Mouse (Mus musculus) hindbrain, embryonic 14.5 days (tissue): ENCODE data around the gene Tdpoz4. TPM values are rescaled to one million over a fixed set of nuclear protein-coding genes. Genes with fewer than 3 reads are reported as not detected.
"Not testable (repeated sequence)": the region's sequence is repeated elsewhere in the genome, so short reads cannot be mapped to it uniquely, and the experiment has no call there.

Experiments
- ATAC-seq: fragments of 200-750 bp; cut with Nextera tagmentation; 2 replicates; pipeline ENCODE4 v1.8.0; 2017; ENCODE audit warnings: moderate number of reproducible peaks, mild to moderate bottlenecking, moderate TSS enrichment, moderate library complexity; ENCODE audit not compliant: low FRiP score
- DNase-seq: peaks from one replicate; pipeline ENCODE4 v3.0.0-alpha.2; 2015; ENCODE audit warnings: low spot score
- H3K27ac ChIP-seq: fragments of 300-500 bp; sonication (generic); 2 replicates; pipeline ENCODE4 v1.5.1; 2014; ENCODE audit warnings: mild to moderate bottlenecking, moderate library complexity
- H3K27me3 ChIP-seq: fragments of 300-500 bp; sonication (generic); 2 replicates; pipeline ENCODE4 v1.6.1; 2014; ENCODE audit warnings: mild to moderate bottlenecking, low read length, mixed read lengths; ENCODE audit not compliant: control insufficient read depth, insufficient read depth
- H3K36me3 ChIP-seq: fragments of 300-500 bp; sonication (generic); replicated peaks from 2 replicates; pipeline ENCODE4 v1.6.1; 2014; ENCODE audit not compliant: control insufficient read depth, insufficient read depth
- H3K4me1 ChIP-seq: fragments of 300-500 bp; sonication (generic); replicated peaks from 2 replicates; pipeline ENCODE4 v1.6.1; 2014; ENCODE audit warnings: antibody characterized with exemption, low read length, mixed read lengths; ENCODE audit not compliant: control insufficient read depth, insufficient read depth
- H3K4me2 ChIP-seq: fragments of 300-500 bp; sonication (generic); replicated peaks from 2 replicates; pipeline ENCODE4 v1.6.1; 2014; ENCODE audit warnings: mild to moderate bottlenecking, moderate library complexity
- H3K4me3 ChIP-seq: fragments of 300-500 bp; sonication (generic); replicated peaks from 2 replicates; pipeline ENCODE4 v1.5.1; 2014; ENCODE audit warnings: mild to moderate bottlenecking, low read length
- H3K9ac ChIP-seq: fragments of 300-500 bp; sonication (generic); 2 replicates; pipeline ENCODE4 v1.6.1; 2014
- H3K9me3 ChIP-seq: fragments of 300-500 bp; sonication (generic); 2 replicates; pipeline ENCODE4 v1.6.1; 2016; ENCODE audit warnings: low read length; ENCODE audit not compliant: control insufficient read depth
- WGBS: fragments of 180-500 bp; shearing (Covaris S2); extraction: QIAGEN DNeasy Blood & Tissue Kit; methylation state at CpG from one replicate; pipeline ENCODE4 v1.1.7; 2014; 5-methylcytosine and 5-hydroxymethylcytosine counted together
- polyA plus RNA-seq: library from polyadenylated mRNA; unstranded; fragments of >200 nt; fragmentation: Nextera tagmentation; extraction: Ambion mirVana; gene quantifications from 2 replicates; pipeline ENCODE4 v1.2.1, GENCODE M21; 2014

The Tdpoz4 gene
- polyA plus RNA-seq, result not detected in 2 replicates

DNA sequence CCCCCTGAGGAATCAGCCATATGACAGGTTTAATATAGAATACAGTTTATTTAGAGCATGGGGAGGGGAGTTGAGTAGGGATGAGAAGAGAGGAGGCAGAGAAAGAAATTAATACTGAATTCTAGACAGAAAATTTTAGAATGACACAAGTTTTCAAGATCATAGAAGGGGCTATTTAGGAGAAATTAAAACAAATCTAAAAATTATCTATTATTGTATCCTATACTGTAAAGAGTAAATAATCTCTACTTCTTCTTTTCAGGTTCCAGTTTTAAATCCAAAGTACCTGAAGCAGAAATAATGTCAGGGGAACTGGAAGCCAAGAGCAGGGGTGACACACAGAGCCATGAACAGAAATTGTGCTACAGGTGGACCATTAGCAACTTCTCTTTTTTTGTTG lies at the start of gene Tdpoz4:
Gene Tdpoz4, plus strand, starts transcription at position 301 of the 400 bp plus-strand sequence.
- H3K9ac ChIP-seq, H3K27me3 ChIP-seq, H3K27ac ChIP-seq, H3K9me3 ChIP-seq, H3K4me1 ChIP-seq, H3K4me3 ChIP-seq, DNase-seq, H3K36me3 ChIP-seq, ATAC-seq, H3K4me2 ChIP-seq: not testable (repeated sequence)

DNA sequence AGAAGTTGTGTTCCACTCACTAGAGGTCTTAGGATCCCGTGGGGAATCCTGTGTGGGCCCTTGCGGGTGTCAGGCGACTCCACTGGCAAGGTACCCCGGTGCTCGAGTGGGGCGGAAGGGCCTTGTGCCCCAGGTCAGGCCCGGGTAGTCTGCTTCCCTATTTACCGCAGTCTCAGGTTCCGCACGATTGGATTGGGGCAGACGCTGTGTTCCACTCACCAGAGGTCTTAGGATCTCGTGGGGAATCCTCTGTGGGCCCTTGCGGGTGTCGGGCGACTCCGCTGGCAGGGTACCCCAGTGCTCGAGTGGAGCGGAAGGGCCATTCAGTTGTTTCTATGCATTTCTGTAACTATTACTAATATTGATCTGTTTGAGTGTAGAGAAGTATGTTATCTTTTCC lies 42.2 kb upstream of the Tdpoz4 start:
- WGBS, result 96% methylated on average over 18 of the region's 18 CpGs
- not testable (repeated sequence) for H3K9me3 ChIP-seq, DNase-seq, ATAC-seq, H3K36me3 ChIP-seq, H3K9ac ChIP-seq, H3K4me2 ChIP-seq, H3K4me3 ChIP-seq, H3K27me3 ChIP-seq, H3K4me1 ChIP-seq, H3K27ac ChIP-seq

DNA sequence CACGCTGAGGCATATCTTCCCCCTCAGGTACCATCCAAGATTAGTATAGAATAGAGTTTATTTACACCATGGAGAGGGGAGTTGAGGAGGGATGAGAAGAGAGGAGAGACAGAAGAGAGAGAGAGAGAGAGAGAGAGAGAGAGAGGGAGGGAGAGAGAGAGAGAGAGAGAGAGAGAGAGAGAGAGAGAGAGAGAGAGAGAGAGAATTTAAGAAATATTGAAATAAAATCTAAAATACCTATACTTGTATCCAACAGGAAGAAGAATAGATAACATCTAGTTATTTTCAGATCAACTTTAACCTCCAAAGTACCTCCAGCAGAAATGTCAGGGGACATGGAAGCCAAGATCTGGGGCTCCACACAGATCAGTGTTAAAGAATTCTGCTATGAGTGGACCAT lies 23.5 kb upstream of the Tdpoz4 start, which contains the start of gene Gm5773:
Gene Gm5773, plus strand, starts transcription at position 301 of the 400 bp plus-strand sequence.
- not testable (repeated sequence) for ATAC-seq, H3K27ac ChIP-seq, DNase-seq, H3K4me1 ChIP-seq, H3K9me3 ChIP-seq, H3K4me3 ChIP-seq, H3K27me3 ChIP-seq, H3K9ac ChIP-seq, H3K4me2 ChIP-seq, H3K36me3 ChIP-seq
- 88% methylated on average over 1 of the region's 1 CpGs for WGBS

DNA sequence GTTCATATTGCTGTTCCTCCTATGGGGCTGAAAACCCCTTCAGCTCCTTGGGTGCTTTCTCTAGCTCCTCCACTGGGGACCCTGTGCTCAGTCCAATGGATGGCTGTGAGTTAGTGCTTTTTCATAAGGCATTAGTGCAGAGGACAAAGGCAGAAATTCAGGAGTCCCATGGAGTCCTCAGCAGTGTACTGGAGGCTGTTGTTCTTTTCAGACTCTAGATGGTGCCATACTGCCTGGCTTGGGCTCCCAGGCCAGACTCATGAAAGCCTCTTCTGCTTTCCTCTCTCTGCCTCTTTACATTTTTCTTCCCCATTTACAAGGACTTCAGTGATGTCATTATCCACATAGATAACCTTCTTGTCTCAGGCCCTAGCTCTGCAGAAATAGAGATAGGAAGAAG lies 17.1 kb downstream of the Tdpoz4 start:
- H3K9me3 ChIP-seq, H3K27me3 ChIP-seq, ATAC-seq, H3K4me2 ChIP-seq, H3K4me3 ChIP-seq, H3K4me1 ChIP-seq, H3K36me3 ChIP-seq, H3K9ac ChIP-seq, H3K27ac ChIP-seq, DNase-seq: not testable (repeated sequence)

DNA sequence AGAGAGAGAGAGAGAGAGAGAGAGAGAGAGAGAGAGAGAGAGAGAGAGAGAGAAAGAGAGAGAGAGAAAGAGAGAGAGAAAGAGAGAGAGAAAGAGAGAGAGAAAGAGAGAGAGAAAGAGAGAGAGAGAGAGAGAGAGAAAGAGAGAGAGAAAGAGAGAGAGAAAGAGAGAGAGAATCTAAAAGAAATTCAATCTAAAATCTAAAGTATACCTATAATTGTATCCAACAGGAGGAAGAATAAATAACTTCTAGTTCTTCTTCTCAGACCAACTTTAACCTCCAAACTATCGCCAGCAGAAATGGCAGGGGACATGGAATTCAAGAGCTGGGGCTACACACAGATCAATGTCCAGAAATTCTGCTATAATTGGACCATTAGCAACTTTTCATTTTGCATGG lies 29.5 kb downstream of the Tdpoz4 start, which contains the start of gene Tdpoz3:
Gene Tdpoz3, plus strand, starts transcription at position 301 of the 400 bp plus-strand sequence.
- H3K27me3 ChIP-seq, H3K4me3 ChIP-seq, H3K9me3 ChIP-seq, H3K4me1 ChIP-seq, ATAC-seq, DNase-seq, H3K36me3 ChIP-seq, H3K27ac ChIP-seq, H3K9ac ChIP-seq, H3K4me2 ChIP-seq: not testable (repeated sequence)
- WGBS, result 92% methylated on average over 1 of the region's 1 CpGs

Other genes with a start within 250 kb of the Tdpoz4 start
- 172 and 201 TPM in 2 replicates for gene S100a10, start 241.3 kb upstream of the Tdpoz4 start, polyA plus RNA-seq
- not detected in 2 replicates for gene Tdpoz2, start 143.7 kb upstream of the Tdpoz4 start, polyA plus RNA-seq
- not detected in 2 replicates for gene Tdpoz1, start 120.1 kb upstream of the Tdpoz4 start, polyA plus RNA-seq
- gene Gm37596, start 103.3 kb upstream of the Tdpoz4 start, polyA plus RNA-seq, result not detected in 2 replicates
- not detected in 2 replicates for gene Gm5773, start 23.4 kb upstream of the Tdpoz4 start, polyA plus RNA-seq
- not detected in 2 replicates for gene Tdpoz3, start 29.6 kb downstream of the Tdpoz4 start, polyA plus RNA-seq
- gene Gm9117, start 147.1 kb downstream of the Tdpoz4 start, polyA plus RNA-seq, result not detected in 2 replicates
- gene Tdpoz5, start 164.9 kb downstream of the Tdpoz4 start, polyA plus RNA-seq, result not detected in 2 replicates